Mouse (Mus musculus) megakaryocyte, embryonic 14.5 days (primary cell): ENCODE measurements around the gene Uty.

Experiments
- FLI1 ChIP-seq: IDR thresholded peaks from 2 replicates; pipeline ENCODE4 v1.6.1; 2012; ENCODE audit warnings: low read length, inconsistent platforms, mixed read lengths
- GATA1 ChIP-seq: IDR thresholded peaks from 3 replicates; pipeline ENCODE4 v1.6.1; 2012; ENCODE audit warnings: mixed read lengths, low read length, inconsistent platforms, borderline replicate concordance

GRCm38 (mm10) chrY:1116153-1116552 lies 129.4 kb downstream of the Uty start:
- TF ChIP-seq GATA1 (no peak), FLI1 (no peak)
